Mouse (Mus musculus) ovary, postnatal 10 days (tissue): ENCODE measurements around the gene Dazap1.

Source experiments
- DNase-seq: peaks from one replicate; pipeline ENCODE4 v3.0.0; 2022; ENCODE audit warnings: low spot score

Gene Dazap1

DNA sequence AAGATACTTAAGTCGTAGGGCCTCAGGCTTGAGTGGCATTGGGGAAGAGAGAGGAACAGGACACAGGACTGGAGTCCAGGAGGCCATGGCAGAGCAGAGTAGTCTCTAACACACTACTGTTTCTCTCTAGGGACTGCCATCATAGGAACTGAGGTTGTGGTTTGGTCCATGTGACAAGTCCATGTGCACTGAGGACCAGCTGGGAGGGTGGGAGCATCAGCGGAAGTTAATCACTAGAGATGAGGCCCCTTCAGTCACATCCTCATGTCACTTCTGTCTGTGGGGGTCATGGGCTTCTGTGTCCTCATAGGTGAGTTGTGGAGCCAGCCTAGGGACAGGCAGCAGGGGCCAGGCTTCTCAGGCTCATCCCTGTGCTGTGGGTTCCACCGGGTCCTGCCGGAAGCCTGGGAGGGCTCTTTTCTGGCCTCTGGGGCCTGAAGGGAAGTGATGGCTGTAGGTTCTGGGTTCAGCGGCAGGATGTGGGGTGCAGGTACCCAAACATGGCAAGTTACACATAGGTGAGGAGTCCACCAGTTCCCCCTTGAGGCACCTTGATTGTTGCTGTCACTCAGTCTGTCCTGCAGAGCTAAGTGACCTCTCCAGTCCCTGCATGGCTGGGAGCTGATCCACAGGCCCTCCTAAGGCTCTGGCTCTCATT lies 10.0 kb downstream of the Dazap1 start:
- DNase-seq, result no peak

DNA sequence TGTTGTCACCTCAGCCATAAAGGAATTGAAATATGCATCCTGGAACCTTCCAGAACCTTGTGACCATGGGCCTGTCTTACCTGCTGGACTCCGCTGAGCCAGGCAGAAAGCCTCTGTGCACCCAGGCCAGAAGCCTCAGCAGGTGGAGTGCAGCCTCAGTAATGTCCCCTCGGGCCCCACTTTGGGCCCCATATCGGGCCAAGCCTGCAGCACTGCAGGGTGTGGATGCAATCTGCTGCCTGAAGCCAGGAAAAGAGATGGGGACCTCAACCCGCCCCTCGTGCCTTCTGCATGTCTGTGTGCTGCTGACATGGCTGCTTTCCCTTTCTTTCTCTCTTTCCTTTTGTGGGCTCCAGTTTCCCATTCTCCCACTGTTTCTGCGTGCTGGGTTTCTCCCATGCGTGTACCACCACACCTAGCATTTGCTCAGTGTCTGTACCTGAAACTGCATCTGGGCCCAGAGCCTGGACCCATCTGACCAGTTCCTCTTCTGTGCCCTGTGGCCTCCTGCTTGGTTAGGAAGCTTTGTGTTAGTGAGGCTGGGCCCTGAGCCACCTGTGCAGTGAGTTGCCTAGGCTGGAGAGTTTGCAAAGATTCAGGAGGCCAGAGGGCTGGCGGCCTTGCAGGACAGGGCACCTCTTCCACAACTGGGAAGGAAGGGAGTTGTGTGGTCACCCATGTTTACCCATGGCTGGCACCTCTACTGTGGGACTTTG lies 10.7 kb downstream of the Dazap1 start:
- no peak for DNase-seq

DNA sequence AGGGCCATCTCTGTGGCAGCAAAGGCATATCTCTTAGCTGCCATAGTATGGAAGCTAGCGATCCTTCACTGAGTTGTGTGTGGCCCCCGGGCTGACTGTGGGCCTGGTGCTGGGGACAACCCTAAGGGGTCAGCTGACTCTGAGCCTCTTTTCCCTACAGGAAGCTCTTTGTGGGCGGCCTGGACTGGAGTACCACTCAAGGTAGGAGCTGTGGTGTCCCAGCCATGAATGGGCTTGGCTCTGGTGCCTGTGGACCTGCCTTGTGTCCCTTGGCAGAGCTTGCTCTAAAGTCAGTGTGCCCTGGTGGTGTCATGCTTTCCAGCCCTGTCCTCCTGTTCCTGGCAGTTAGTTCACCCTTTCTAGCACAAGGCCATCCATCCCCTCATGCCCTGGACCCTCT lies 12.6 kb downstream of the Dazap1 start:
- DNase-seq, result no peak

DNA sequence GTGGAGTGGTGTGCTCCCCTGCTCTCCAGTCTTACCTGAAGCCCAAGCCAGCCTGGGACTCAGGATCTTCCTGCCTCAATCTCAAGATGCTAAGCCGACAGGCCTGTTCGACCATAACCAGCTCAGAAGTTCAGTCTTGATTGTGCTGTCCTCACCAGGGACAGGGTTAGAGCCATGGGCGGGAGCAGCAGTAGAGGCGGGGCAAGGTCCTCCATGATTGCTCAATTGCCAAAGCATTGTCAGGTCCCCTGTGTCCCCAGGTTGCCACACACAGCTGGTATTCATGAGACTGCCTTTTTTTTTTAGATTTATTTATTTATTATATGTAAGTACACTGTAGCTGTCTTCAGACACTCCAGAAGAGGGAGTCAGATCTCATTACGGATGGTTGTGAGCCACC lies 15.0 kb downstream of the Dazap1 start:
- no peak for DNase-seq

DNA sequence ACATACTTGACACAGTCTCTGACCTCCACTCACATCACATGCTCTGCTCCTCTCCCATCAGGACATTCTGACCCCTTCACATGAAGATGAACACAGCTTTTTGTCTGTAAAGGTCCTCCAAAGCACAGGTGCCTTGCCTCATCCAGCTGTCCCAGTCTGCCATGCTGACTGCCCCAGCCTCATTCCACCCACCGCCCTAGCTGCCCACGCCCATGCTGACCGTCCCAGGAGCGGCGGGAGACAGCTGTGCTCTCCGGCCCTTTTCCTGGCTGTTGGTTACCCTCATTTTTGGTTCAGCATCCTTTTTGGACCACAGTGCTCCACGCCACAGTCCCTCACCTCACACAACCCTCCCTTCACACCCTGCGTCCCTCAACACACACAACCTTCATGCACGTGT lies 17.1 kb downstream of the Dazap1 start:
- DNase-seq, result no peak

DNA sequence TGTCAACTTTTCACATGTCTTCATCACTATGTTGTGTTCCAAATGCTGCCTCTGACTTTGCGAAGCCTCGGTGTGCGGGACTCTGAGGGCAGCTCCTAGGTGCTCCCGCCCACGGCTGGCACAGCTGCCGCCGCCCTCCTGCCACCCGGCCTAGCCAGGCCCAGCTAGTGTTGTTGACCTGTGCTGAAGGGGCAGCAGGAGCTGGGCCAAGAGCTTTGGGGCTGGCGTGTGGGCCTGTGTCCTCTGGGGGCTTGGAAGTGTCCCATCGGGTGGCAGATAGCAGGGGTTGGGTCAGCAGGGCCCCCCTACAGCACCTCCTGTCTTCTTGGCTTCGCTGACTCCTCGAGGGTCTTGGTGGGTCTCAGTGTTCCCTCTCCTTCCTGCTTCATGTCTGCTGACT lies 18.0 kb downstream of the Dazap1 start:
- no peak for DNase-seq

DNA sequence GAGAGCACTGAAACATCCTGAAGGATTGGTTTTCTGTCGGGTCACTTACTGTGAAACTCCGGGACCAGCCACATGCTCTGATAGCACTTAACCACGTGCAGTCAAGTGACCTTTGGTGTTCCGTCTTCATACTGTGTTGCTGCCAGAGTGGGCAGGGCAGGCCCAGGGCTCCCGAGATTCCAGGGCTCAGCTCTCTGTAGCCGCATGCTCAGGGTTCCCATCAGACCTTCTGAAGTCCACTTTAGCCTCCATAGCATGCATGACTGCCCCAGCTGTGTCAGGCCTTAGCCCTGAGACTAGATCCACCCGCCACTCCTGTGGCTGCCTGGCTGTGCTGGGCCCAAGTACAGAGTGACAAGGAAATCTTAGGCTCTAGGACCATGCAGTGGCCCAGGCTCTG lies 20.0 kb downstream of the Dazap1 start:
- DNase-seq, result no peak

DNA sequence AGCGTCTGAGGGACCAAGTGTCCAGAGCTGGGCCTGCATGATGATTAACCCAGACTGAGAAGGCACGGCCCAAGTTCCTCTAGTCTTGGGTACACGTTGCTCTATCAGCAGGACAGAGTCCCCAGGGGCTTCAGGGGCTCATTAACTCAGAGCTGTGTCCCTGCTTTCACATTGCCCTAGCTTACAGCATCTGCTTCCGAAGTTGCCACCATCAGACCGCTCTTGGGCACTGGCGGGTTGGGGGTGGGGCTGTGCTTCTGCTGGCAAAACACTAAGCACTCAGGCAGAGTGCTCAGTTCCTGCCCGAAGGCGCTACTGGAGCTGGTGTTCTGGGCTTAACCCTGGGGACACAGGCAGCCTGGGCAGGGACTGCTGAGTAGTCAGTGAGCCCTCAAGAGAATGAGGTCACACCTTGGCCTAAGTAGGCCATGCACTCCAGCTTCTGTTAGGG lies 20.7 kb downstream of the Dazap1 start:
- no peak for DNase-seq

DNA sequence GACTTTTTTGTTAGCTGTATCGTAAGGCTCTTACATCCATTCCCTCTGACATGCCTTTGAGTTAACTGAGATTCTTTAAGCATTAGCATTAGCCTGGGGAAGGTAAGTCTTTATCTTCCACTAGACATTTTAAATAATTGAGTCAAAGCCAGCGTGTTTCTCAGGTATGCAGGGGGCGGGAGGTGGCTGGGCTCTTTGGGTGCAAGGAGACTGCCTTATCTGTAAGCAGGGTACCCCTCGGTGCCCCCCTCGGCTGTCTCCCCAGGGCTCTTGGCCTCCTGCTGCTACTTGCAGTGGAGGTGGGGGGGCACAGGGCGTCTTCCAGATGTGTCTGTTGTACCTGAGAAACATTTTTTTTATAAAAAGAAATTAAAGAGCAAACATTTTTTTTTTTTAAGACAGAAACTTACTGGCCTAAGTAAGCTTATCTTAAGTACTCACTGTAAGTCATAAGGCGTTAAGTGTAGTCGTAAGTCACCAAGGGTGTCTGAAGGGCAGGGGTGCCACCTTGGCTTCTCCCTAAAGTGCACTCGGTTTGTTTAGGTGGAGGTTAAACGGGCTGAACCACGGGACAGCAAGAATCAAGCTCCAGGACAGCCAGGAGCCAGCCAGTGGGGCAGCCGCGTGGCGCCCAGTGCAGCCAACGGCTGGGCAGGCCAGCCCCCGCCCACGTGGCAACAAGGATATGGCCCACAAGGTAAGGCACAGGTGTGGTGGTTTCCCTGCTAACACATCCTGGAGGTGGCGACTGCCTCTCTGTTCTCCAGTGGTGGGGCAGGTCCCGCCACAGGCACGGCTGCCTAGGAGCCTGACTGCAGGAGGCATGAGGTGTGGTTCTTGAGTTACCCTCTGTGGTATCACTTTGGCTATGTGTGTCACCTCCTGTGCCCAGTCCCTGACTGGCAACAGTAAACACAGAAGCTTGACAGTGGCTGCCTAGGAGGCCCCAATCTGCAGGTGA lies 21.5 kb downstream of the Dazap1 start:
- no peak for DNase-seq

DNA sequence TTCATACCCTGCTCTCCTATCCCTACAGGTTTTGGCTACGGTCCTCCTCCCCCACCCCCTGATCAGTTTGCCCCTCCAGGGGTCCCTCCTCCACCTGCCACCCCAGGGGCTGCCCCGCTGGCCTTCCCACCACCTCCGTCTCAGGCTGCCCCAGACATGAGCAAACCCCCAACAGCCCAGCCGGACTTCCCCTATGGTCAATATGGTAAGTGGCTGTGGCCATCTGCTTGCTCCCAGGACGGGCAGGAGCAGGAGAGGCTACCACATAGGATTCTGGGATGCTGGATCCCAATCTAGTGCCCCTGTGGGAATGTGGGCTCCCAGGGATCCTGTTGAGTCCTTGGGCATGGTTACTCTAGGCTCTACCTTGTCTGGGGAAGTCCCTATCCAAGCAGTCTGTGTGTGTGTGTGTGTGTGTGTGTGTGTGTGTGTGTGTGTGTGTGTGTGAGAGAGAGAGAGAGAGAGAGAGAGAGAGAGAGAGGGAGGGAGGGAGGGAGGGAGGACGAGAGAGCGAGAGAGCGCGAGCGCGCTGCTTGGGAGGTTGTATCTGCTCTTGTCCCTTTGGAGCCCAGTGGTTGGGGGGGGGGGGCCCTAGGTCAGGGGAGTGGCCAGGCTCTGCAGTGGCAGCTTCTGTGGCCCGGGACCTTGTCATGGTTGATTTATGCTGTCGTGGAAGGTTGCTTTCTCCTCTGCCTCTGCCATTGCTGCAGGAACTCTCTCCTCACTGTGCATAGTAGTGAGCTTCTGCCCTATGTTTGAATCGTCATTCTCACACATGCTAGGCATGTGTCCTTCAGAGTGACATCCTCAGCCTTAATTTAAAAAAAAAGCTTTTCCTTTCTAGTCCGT lies 24.2 kb downstream of the Dazap1 start:
- no peak for DNase-seq

DNA sequence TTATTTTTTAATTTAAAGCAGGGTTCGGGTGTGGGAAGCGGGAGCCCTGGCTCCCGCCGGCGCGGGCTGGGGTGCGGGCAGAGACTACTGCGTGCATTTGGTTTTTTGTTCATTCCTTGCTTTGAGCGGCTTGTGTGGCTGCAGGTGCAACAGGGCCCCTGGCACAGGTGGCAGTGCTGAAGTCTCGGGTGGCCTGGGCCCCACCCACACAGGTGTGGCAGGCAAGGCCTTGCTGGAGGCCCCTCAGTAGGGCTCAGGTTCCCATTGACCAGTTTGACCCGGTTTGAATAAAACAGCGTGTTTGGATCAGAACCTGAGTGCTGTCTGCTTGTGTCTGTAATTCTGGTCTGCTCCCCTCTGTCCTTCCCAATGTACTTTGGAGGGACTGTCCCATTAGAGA lies 26.8 kb downstream of the Dazap1 start:
- no peak for DNase-seq

DNA sequence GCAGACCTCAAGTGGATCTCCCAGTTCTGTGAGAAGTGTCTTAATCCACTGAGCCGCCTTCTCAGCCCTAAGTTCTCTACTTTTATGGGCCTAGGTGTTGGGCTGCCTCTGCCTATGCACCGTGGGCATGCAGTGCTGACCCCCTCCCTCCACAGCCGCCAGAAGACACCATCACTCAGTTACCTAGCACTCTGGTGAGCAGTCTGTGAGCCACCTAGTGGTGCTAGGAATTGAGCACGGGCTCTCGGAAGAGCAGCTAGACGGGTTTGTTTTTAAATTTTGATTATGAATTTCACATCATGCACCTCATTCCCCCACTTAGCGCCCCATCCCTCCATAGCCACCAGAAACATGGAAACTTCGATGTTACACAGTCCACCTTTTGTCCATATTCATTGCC lies 27.4 kb downstream of the Dazap1 start:
- no peak for DNase-seq

DNA sequence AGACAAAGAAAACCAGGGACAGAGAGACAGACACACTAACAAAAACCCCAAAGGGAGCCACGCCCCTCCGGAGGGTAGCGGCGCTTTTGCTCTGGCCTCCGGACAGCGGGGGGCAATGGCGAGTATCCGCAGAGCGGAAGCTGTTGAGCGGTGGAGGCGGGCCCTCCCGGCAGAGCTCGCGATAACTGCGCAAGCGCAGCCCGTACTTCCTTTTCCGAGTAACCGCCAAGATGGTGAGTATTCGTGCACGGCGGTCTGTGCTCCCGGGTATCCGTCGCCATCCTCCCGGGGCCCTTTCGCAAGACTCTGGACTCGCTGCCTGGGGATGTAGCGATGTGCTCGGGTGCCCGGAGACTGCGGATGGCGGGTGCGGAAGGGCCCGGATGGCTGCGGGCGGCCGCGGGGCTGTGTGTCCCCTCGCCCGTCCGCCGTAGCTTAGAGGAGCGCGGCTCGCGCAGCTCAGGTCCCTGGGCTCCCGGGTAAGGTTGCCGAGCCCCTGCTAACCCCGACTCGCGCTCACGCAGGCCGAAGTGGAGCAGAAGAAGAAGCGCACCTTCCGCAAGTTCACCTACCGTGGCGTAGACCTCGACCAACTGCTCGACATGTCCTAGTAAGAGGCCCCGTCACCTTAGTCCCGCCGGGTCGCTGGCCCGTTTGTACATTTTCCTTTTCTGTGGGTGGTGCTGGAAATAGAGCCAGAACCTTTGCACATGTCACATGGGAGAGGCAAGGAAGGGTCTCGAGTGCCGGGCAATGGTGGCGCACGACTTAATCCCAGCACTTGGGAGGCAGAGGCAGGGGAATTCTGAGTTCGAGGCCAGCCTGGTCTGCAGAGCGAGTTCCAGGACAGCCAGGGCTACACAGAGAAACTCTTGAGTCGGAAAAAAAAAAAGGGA lies 31.2 kb downstream of the Dazap1 start, which contains the start of gene Rps15:
Rps15 (plus strand) TSS at position 203 of the 896 bp plus-strand sequence.
- DNase-seq, result peak; percentile 85

DNA sequence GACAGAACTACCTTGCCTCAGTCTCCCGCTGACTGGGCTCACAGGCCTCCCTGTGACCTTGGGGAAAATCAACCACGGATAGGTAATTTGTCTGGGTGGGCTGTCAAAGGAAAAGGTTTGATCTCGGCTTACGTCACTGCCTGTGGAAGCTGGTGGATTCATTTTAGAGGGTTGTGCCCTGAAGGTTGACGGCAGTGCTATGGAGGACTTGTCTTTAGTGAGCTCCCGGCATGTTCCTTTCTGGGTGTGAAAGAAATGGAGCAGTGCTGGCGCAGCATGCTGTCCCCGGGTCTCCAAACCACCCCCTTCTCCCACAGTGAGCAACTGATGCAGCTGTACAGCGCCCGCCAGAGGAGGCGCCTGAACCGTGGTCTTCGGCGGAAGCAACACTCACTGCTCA lies 32.0 kb downstream of the Dazap1 start:
- no peak for DNase-seq

DNA sequence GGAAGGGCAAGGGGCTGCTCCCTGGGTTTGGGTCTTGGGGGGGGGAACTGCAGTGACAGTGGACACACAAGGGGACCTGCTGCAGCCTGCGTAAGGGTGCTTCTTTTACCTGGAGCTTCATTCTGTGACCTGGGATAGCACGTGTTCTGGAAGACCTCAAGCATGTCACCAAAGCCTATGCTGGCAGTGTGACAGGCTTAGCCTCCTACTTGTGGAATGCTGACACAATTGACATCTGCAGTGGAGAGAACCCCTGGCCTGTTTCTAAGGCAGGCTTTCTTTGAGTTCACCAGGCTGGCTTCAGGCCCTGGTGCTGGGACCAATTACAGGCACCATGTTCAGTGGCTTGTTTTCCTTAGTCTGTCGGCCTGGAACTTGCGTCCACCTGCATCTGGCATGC lies 33.0 kb downstream of the Dazap1 start:
- DNase-seq, result no peak

DNA sequence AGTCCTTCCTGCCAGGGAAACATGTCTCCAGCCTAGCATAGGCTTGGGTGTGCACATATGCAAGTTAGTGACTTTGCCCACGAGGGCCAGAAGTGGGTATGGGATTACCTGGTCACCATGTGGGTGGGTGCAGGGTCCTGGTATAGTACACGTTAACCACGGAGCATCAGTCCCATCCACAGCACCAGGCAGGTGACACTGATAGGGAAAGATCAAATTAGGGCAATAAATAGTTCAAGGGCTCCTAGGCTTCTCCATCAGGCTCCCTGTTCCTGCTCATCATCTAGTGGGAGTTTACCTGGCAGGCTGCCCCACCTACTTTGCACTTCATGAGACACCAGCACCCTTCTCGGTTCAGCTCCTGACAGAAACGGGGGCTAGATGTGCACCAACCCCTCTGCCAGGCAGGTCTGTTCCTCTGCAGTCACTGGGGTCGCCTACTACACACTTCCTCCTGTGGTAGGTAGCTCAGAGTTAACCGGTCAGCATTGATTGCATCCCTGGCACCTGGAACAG lies 33.6 kb downstream of the Dazap1 start:
- no peak for DNase-seq

DNA sequence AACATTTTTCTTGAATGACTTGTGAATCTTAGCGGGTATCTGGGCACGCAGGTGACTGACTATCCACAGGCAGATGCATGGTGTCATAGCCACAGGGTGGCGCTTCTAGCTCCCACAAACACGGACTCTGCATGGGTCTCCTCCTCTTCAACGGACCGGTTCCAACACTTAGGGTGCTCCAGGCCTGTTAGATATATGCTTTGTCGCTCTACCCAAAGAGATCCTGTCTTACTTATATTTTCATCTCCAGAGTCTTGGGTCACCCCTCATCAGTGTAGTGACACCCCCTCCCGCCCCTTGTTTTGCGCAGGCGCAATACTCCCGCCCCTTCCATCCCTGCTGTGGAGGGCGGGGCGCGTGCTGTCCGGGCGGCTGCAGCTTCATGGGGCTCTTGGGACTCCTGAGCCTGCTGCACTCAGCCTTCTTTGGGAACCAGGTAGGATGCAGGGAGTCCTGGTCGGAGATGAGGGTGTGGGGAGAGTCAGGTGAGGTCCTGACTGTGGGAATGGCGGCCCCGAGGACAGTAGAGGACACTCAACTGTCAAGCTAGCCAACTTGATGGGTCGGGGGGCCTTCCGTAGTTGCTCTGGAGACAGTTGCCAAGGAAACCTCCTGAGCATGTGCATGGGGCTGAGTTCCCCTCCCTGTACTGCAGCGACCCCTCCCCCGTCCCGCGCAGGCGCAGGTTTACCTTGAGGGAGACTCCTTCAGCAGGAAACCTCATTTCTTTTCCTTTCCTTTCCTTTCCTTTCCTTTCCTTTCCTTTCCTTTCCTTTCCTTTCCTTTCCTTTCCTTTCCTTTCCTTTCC lies 34.5 kb downstream of the Dazap1 start, which contains the start of gene Apc2:
Apc2 (plus strand) TSS at position 360 of the 808 bp plus-strand sequence.
- DNase-seq, result peak; percentile 47

DNA sequence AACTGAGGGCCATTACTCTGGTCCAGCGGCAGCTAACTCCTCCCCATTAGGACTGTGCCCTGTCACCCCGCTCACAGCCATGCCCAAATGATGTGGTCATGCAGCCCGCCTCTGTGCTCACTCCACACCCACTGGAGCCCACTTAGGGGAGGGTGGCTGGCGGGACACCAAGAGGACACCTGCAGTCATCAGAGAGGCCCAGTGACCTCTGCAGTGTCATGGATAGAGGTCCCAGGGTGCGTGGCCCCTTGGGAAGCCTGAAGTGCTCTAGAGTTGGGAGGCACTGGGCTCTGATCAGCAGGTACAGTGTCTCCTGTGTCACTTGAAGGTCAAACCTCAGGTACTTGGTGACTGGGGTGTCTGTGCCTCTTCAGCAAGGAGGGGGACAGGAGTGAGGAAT lies 35.5 kb downstream of the Dazap1 start:
- no peak for DNase-seq

DNA sequence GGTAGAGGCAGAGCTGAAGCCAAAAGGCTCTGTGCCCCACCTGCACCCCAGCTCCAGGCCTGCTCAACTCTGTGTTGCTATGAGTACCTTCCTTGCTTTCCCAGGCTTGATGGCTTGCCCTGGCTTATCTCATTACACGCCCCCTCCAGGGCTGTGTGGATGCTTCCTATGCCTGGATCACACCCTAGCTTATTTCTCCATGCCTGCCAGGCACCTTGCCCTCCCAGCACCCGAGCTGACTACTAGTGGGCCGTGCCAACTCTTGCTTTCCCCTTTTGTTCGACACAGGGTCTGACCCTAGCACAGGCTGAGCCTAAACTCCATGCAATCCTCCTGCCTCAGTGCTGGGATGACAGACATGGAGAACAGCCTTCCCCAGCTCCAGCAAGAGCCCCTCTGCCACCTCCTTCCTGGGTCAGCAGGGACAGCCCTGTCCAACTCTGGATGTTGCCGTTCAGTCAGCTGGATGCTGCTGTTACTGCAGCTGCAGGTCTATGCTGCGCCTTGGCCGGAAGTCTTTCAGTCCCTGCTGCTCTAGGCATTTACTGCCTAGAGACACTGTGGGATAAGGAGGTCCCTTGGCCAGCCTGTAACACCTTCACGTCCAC lies 36.3 kb downstream of the Dazap1 start:
- no peak for DNase-seq
